Mouse (Mus musculus) hindlimb bud, embryonic 11.5 days (tissue): ENCODE measurements around the gene Glrp1.

ENCODE experiments used
- DNase-seq: peaks from one replicate; pipeline ENCODE4 v3.0.0-alpha.2; 2012; ENCODE audit warnings: low read depth, low spot score; ENCODE audit errors: extremely low spot score

Glrp1 gene

GRCm38 (mm10) chr1:88497407-88497806 lies 12.5 kb downstream of the Glrp1 start:
- DNase-seq: no peak

- DNase-seq: no peak
Measured at GRCm38 (mm10) chr1:88492415-88492814, 17.5 kb downstream of the Glrp1 start.

- DNase-seq: no peak
Measured at GRCm38 (mm10) chr1:88491617-88492378, 18.1 kb downstream of the Glrp1 start.

DNA sequence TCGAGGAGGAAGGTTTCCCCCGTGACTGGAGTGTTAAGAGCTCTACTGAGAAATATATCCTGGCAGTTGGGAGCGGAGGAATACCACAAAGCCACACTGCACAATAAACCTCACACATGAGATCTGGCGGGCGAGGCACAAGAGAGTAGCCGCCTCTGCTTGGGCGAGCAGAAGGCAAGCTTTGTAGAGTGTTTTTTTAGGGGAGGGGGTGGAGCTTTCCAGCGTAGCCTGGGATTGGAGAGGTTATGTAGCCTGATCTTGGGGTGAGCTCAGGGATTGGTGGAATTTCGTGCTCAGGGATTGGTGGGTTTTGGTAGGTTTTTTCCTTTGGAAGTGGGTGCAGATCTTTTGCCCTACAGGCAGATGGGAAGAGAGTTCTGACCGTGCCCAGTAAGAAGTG lies 19.7 kb downstream of the Glrp1 start:
- no peak for DNase-seq

- no peak for DNase-seq
Measured at GRCm38 (mm10) chr1:88488957-88489356, 20.9 kb downstream of the Glrp1 start.

DNA sequence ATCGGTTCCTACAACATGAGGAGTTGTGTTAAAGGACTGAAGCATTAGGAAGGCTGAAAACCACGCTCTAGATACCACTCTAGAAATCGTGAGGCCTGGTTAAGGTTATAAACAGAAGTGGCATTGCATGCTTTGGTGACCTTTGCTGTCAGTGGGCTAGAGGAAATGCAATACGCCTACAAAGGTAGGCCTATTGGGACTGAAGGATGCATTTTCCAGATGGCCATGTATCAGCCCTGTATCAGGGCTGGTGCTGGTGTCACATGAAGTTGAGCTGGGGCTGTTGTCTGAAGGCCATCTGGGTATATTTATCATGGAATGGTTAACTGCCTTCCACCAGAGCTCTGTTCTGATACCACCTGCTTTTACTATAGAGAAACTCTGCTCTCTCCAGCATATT lies 23.5 kb downstream of the Glrp1 start:
- DNase-seq: no peak

DNA sequence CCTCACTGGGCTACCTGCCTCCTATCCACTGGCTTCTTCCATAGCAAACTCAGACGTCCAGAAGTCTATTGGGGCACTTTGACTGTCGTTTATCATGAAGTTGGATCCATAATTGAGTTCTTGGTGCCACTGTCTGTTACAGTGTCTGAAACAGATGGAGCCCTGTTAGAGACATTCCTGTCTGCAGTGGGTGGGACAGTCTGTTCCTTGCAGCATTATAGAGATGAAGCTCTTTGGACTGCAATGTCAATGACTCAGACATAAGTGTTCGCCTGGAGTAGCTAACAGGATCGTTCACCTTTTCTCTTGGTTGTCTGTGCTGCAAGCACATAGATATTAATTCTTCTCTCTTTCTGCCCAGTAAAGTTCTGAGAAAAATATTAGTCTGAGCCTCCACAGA lies 25.8 kb downstream of the Glrp1 start:
- DNase-seq: no peak

DNA sequence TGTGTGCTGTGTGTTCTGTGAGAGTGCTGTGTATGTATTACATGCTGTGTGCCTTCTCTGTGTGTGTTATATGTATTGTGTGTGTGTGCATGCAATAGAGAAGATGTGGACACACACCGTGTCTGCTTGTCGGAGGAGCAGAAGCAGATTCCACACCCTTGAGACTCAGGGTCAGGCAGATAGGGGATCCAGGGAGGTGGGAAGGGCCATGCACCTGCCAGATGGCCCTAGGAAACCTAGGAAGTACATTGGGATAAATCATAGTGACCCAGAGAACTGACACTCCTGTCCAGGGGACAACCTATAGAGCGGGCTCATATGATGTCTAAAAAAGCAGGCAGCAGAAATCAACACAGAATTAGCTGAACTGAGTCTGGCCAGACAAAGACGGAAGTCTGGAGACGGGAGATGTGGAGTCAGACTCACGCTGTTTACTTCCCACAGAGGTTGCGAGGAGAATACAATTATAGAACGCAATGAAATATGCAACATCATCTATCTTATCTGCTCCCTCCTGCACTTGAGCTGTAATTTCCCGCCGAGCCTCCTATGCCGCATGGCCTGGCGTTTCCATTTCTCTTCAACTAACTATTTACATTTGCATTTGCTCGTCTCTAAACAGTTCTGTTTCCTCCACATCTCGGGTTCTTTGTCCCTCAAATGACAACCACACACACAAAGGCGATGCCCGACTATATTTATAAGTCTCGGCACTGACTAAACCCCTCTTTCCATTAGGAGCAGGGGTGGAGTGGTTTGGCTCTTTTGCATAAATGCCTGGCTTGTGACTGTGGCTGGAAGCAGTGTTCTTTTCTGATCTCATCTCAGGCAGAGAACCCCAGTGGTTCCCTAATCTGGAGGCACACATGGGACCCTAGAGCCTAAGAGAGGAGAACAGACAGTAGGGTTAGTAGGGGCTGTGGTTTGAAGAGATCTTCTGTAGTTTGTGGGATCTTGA lies 27.4 kb downstream of the Glrp1 start:
- no peak for DNase-seq

DNA sequence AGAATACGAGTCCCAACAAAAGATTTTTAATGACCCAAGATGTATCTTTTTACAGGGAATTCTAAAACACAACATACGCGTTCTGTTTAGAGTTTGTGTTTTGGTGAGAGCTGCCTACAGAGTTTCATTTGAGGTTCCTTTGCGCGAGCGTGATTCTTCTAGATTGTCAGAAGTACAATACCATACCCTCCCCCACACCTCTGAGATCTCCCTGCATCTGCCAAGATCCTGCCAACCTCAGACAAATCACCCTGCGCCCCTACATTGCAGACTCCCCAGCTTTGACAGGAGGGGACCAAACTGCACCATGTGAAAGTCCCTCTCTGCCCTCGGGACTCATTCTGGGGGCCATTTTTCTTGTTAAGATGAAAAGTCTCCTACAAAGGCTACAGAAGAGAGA lies 29.3 kb downstream of the Glrp1 start:
- no peak for DNase-seq

DNA sequence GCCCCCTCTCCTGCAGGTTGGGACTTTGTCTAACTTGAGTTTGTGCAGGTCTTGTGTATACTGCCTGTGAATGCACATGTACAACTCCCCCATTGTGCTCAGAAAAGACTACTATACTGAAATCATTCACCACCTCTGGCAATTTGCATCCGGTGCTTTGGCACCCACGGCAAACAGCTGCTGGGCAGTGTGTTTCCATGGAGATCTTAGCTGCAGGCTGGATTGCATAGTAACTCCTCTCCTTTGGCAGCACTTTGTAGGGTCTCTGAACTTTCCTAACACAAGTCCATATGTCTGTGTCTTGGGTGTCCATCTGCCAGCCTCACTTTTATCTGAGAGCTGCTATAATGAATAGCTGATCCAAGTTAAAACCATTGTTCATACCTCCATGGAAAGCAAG lies 31.7 kb downstream of the Glrp1 start:
- no peak for DNase-seq

GRCm38 (mm10) chr1:88476554-88477085 lies 33.2 kb downstream of the Glrp1 start:
- DNase-seq: no peak

- no peak for DNase-seq
Measured at GRCm38 (mm10) chr1:88475502-88475953, 34.3 kb downstream of the Glrp1 start.

DNA sequence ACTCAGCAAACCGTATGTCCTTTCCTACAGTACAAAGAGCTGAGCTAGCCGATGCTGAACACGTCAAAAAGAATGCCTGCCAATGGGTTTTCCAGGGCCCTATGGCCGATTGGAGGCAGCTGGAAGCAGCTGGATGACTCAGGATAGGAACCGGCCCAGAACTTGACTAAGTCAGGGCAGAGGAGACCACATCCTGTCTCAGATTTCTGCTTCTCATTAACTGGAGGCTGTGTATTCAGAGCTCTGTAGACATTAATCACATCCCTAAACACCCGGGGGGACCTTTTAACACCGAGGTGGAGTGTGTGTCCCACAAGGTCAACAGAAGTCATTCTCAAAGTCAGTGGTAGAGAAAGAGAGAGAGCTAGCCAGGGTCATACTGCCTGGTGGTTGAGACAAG lies 35.3 kb downstream of the Glrp1 start:
- DNase-seq: no peak

- no peak for DNase-seq
Measured at GRCm38 (mm10) chr1:88473899-88474298, 36.0 kb downstream of the Glrp1 start.

DNA sequence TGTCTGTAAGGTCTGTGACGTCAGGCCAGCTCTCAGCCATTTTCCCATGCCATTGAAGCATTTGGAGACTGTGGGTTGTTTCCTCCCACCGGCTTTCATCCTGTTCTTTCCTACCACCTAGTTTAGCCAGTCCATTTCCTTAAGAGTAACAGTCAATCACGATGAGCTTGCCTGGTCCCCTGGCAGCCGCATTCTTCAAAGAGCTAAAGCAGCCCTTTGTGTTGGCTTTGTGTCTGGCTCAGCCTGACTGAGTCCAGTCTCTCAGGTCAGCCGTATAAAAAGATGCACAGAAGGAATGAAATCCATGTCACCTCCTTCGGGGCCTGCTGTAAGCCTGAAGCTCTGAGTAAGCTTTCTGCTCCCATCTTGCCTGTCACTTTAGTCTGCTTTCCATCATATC lies 37.6 kb downstream of the Glrp1 start:
- DNase-seq: no peak

DNA sequence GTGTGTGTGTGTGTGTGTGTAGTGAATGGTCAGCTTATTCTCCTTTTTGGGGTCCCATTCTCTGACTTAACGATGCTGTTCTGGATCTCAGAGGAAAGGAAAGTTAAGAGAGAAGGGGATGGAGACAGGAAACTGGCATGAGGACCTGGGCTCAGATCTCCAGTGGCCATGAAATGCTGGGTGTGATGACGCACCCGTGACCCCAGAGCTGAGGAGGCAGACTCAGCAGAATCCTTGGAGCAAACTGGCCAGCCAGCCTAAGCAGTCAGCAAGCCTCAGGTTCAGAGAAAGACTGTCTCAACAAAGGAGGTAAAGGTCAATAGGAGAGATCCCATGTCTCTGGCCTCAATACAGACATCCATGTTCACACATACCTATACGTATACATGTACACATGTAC lies 40.1 kb downstream of the Glrp1 start:
- DNase-seq: no peak

DNA sequence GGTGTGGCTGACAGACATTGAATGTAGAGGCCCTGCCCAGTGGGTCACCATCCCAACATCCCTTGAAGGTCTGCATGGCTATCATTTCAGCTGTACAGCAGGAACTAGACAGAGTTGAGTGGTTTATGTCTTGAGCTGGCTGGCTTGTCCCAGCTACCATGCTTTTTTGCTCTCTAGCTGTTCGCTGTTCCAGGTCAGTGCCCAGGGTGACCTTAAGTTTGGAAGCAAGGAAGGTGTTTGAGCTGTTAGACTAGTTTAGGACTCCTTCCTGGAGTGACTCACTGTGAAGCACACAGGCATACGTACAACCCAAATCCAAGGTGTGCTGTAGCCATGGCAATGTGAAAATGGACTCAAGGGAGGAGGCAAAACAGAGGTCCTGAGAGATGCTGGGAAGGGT lies 41.5 kb downstream of the Glrp1 start:
- no peak for DNase-seq

- no peak for DNase-seq
Measured at GRCm38 (mm10) chr1:88467866-88468265, 42.0 kb downstream of the Glrp1 start.

GRCm38 (mm10) chr1:88466325-88467064 lies 43.4 kb downstream of the Glrp1 start:
- DNase-seq: no peak

GRCm38 (mm10) chr1:88465722-88466121 lies 44.1 kb downstream of the Glrp1 start:
- no peak for DNase-seq
